Mouse (Mus musculus) neural tube, embryonic 14.5 days (tissue): Measurements from ENCODE around the gene Rin2. TPM values are rescaled to one million over a fixed set of nuclear protein-coding genes. Genes with fewer than 3 reads are reported as not detected.

ENCODE experiments used
- ATAC-seq: fragments of 200-750 bp; cut with Nextera tagmentation; 2 replicates; pipeline ENCODE4 v1.8.0; 2017; ENCODE audit warnings: low read depth, mild to moderate bottlenecking, moderate TSS enrichment, moderate library complexity
- H3K27ac ChIP-seq: fragments of 300-500 bp; sonication (generic); 2 replicates; pipeline ENCODE4 v1.5.1; 2014; ENCODE audit warnings: low read depth, mild to moderate bottlenecking, control low read depth, low read length, moderate library complexity, mixed read lengths
- H3K27me3 ChIP-seq: fragments of 300-500 bp; sonication (generic); 2 replicates; pipeline ENCODE4 v1.6.1; 2014; ENCODE audit warnings: low read length; ENCODE audit not compliant: control insufficient read depth, insufficient read depth
- H3K36me3 ChIP-seq: fragments of 300-500 bp; sonication (generic); 2 replicates; pipeline ENCODE4 v1.6.1; 2014; ENCODE audit warnings: low read length, mixed read lengths; ENCODE audit not compliant: control insufficient read depth, insufficient read depth
- H3K4me1 ChIP-seq: fragments of 300-500 bp; sonication (generic); 2 replicates; pipeline ENCODE4 v1.6.1; 2014; ENCODE audit warnings: low read length; ENCODE audit not compliant: control insufficient read depth, insufficient read depth
- H3K4me2 ChIP-seq: fragments of 300-500 bp; sonication (generic); 2 replicates; pipeline ENCODE4 v1.6.1; 2014; ENCODE audit warnings: mild to moderate bottlenecking, low read depth, low read length, control low read depth
- H3K4me3 ChIP-seq: fragments of 300-500 bp; sonication (generic); 2 replicates; pipeline ENCODE4 v1.5.1; 2014; ENCODE audit warnings: low read depth, low read length, control low read depth, mixed read lengths
- H3K9ac ChIP-seq: fragments of 300-500 bp; sonication (generic); replicated peaks from 2 replicates; pipeline ENCODE4 v1.6.1; 2014; ENCODE audit warnings: low read depth, mild to moderate bottlenecking, control low read depth, low read length, mixed read lengths
- H3K9me3 ChIP-seq: fragments of 300-500 bp; sonication (generic); 2 replicates; pipeline ENCODE4 v1.6.1; 2016; ENCODE audit warnings: low read length; ENCODE audit not compliant: control insufficient read depth
- WGBS: fragments of 180-500 bp; shearing (Covaris S2); extraction: QIAGEN DNeasy Blood & Tissue Kit; methylation state at CpG from one replicate; pipeline ENCODE4 v1.1.7; 2014; 5-methylcytosine and 5-hydroxymethylcytosine counted together
- polyA plus RNA-seq: library from polyadenylated mRNA; unstranded; fragments of >200 nt; fragmentation: Nextera tagmentation; extraction: Ambion mirVana; gene quantifications from 2 replicates; pipeline ENCODE4 v1.2.1, GENCODE M21; 2014

The Rin2 gene
- polyA plus RNA-seq, 1 experiment from 2014 or later, result 11.4 TPM

DNA sequence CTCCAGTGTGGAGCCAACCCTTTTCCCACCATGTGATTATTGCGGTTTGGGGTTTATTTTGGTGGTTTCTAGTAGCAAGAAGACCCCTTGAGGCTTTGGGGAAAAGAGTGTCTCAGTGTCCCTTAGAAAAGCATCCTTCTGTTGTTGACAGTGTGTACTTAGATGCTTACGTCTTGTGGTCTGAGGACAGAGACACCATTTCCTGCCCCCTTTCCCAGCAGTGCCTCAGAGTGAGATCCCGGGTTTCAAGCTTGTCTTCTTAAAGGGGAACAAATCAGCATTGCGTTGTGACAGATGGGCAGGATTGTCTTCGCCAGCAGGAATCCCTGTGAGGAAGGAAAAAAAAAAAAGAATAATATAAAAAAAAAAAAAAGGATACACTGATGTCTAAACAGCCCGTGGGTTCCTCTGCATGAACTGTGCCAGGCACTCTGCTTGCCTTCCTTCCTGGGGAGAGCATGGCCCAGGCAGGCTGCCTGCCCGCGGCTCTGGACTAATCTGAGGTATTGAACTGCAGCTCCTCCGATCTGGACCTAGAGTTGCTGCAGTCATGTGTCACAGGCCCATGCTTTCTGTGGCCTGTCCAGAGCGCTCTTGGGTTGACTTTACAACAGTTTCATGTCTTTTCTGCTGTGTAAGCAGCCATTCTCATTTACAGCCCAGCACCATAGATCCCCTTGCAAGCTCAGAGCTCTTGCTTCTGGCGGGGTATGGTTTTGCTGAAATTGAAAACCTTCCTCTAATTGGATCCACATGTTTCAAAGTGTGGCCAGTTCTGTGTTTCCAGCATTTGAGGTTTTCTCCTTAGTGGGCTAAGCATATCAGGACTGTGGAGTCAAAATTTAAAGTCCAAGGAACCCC, 206.1 kb downstream of the Rin2 start:
- Histone ChIP-seq H3K9ac (no peak overlapping the region), H3K27me3 (no peaks in the 10 kb centered on the region), H3K36me3 (peaks cover 6% of the 10 kb centered on the region), H3K4me3 (no peak overlapping the region), H3K4me1 (no peaks in the 10 kb centered on the region), H3K4me2 (no peak overlapping the region), H3K27ac (no peak overlapping the region), H3K9me3 (no peaks in the 10 kb centered on the region)
- WGBS, result 65% methylated on average over 11 of the region's 11 CpGs
- peak; percentile 49; the same call in 1 of the 2 replicates for ATAC-seq

GRCm38 (mm10) chr2:145881932-145882331, 206.9 kb downstream of the Rin2 start:
- Histone ChIP-seq H3K9ac (no peak overlapping the region), H3K4me1 (no peaks in the 10 kb centered on the region), H3K27me3 (no peaks in the 10 kb centered on the region), H3K4me2 (no peak overlapping the region), H3K9me3 (no peaks in the 10 kb centered on the region), H3K36me3 (peaks cover 6% of the 10 kb centered on the region), H3K27ac (no peak overlapping the region), H3K4me3 (no peak overlapping the region)
- WGBS, result 84% methylated on average over 5 of the region's 5 CpGs
- no peak for ATAC-seq

GRCm38 (mm10) chr2:145882398-145882797, 207.4 kb downstream of the Rin2 start:
- WGBS, result 29% methylated on average over 2 of the region's 2 CpGs
- no peak for ATAC-seq
- H3K27me3 ChIP-seq, result no peaks in the 10 kb centered on the region
- no peak overlapping the region for H3K27ac ChIP-seq
- H3K9me3 ChIP-seq, result no peaks in the 10 kb centered on the region
- no peaks in the 10 kb centered on the region for H3K4me1 ChIP-seq
- H3K36me3 ChIP-seq, result peaks cover 6% of the 10 kb centered on the region
- no peak overlapping the region for H3K4me2 ChIP-seq
- H3K4me3 ChIP-seq, result no peak overlapping the region
- H3K9ac ChIP-seq, result no peak overlapping the region

GRCm38 (mm10) chr2:145884036-145884912, 209.3 kb downstream of the Rin2 start:
- Histone ChIP-seq H3K27ac (no peak overlapping the region), H3K9me3 (no peaks in the 10 kb centered on the region), H3K27me3 (no peaks in the 10 kb centered on the region), H3K4me1 (no peaks in the 10 kb centered on the region), H3K4me2 (no peak overlapping the region), H3K9ac (no peak overlapping the region), H3K36me3 (peaks cover 6% of the 10 kb centered on the region), H3K4me3 (no peak overlapping the region)
- no peak for ATAC-seq
- WGBS, result 62% methylated on average over 17 of the region's 17 CpGs

DNA sequence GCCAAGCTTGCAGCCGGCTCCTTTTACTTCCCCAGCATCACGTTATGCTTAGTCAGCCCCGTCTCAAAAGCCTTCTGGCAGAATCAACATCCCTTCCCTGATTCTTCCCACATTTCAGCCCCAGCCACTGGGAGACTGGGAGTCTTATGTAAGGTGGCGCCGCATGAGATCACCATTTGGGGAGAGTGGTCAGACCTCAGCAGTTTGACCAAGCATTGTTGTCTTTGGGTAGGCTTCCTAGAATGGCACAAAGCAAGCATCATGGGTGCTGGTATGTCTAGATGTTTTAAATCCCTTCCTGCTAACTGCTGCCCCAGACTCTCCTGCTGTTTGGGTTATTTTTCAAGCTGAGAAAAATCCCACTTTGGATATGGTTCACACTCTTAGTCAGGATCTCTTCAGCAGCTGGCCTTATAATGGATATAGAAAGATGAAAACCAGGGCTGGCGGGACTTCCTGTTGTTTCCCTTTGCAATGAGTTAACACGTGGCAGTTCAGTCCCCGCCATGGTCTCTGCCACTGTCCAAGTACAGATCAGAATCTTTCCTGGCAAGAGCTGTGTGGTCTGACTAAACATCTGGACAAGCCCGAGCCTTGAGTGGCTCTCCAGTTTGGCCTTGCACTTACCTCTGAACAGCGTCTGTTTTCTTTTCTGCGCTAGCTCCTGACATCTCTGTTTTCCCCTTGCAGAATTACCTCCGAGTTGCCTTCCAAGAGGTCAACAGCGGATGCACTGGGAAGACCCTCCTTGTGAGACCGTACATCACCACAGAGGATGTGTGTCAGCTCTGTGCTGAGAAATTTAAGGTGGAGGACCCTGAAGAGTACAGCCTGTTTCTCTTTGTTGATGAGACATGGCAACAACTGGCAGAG, 210.1 kb downstream of the Rin2 start:
- H3K9ac ChIP-seq, result no peak overlapping the region
- peaks cover 6% of the 10 kb centered on the region for H3K36me3 ChIP-seq
- no peak overlapping the region for H3K4me3 ChIP-seq
- H3K27ac ChIP-seq, result no peak overlapping the region
- ATAC-seq, result no peak
- no peaks in the 10 kb centered on the region for H3K9me3 ChIP-seq
- H3K4me2 ChIP-seq, result no peak overlapping the region
- WGBS, result 80% methylated on average over 14 of the region's 14 CpGs
- no peaks in the 10 kb centered on the region for H3K4me1 ChIP-seq
- no peaks in the 10 kb centered on the region for H3K27me3 ChIP-seq

DNA sequence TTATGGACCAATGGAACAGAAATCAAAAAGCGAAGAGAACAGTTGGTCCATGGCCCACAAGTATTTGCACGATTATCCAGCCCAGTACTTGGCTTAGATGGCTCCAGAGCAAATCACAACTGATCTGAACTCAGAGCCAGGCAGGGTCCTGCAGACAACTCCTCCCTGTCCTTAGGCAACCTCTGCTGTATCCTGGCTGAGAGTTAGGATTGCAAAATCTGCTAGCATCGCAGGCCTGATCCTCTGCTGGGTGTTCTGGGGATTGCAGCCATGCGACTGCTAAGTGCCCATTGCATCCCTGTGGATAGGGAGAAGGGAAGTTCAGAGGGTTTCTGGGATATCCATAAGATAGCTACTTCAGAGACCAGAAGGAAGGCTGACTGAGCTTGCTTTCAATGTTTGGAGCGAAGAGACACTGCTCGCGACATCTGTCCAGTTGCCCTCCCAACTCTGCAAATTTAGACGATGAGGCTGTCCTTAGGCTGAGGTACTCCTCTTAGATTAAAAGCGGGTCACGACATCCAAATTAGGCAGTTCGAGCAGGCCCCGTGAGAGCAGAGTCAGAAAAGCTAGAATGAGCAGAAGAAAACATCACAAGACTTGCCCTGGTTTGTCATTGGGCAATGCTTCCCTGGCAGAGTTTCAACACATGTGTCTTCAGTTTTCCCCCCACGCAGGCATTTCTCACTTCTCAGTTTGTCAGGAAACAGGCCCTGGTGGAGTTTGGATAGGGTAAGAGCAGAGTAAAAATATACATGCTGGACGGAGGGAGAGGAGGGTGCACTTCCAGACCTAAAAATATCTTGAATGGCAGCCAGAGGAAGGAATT, 213.1 kb downstream of the Rin2 start:
- H3K27me3 ChIP-seq, result no peaks in the 10 kb centered on the region
- no peaks in the 10 kb centered on the region for H3K4me1 ChIP-seq
- no peak for ATAC-seq
- H3K9me3 ChIP-seq, result no peaks in the 10 kb centered on the region
- H3K4me2 ChIP-seq, result no peak overlapping the region
- WGBS, result 75% methylated on average over 14 of the region's 14 CpGs
- H3K36me3 ChIP-seq, result peaks cover 6% of the 10 kb centered on the region
- no peak overlapping the region for H3K9ac ChIP-seq
- no peak overlapping the region for H3K4me3 ChIP-seq
- H3K27ac ChIP-seq, result no peak overlapping the region

DNA sequence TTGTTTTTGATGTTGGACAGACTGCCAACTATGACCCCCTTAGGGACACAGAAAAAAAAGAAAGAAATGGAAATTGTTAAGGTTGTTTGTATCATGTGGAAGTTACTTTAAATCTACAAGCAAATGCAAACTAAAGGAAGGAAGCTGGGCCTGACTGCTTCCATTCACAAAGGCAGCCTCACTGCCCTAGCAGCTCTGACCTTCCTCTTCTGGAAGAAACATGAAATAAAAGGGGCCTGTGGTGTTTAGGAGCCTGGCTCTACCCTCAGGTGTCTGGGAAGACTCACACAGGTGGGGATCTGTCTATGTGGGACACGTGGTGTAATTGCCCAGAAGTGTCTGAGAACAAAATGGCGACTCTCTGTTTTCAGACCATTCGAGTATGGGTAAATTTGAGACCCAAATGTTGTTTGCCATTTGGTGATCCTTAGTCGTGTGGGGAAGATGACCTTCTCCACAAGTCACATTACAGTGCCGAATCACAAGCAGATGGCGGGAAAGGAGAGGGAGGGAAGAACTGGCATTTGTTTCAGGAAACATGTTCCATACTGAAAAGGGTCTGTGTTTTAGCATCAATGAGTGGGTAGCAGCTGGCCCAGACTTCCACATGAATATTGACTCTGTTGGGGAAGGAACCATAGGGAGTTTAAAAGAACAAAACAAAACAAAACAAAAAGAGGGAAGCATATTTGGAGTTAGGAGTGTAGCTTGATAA, 213.9 kb downstream of the Rin2 start:
- H3K27ac ChIP-seq, result no peak overlapping the region
- no peak for ATAC-seq
- WGBS, result 68% methylated on average over 6 of the region's 6 CpGs

More for the DNA sequence above, 213.9 kb downstream of the Rin2 start:
- Histone ChIP-seq H3K9me3 (no peaks in the 10 kb centered on the region), H3K4me2 (no peak overlapping the region), H3K36me3 (peaks cover 6% of the 10 kb centered on the region), H3K4me1 (no peaks in the 10 kb centered on the region), H3K4me3 (no peak overlapping the region), H3K27me3 (no peaks in the 10 kb centered on the region), H3K9ac (no peak overlapping the region)
